Mouse (Mus musculus) forelimb bud, embryonic 11.5 days (tissue): ENCODE data around the gene Klhl29.
A peak's percentile ranks its signal among the peaks of the same experiment; 100 is the strongest.

Source experiments
- DNase-seq: peaks from one replicate; pipeline ENCODE4 v3.0.0-alpha.2; 2012; ENCODE audit warnings: low read depth, low spot score

Gene Klhl29

GRCm38 (mm10) chr12:5301841-5302240, 73.6 kb downstream of the Klhl29 start:
- no peak for DNase-seq

GRCm38 (mm10) chr12:5296422-5296821, 79.1 kb downstream of the Klhl29 start:
- no peak for DNase-seq

GRCm38 (mm10) chr12:5292316-5292715, 83.2 kb downstream of the Klhl29 start:
- no peak for DNase-seq

- DNase-seq: no peak
Observed at GRCm38 (mm10) chr12:5285579-5285978, 89.9 kb downstream of the Klhl29 start.

- DNase-seq: no peak
Observed at GRCm38 (mm10) chr12:5284961-5285360, 90.5 kb downstream of the Klhl29 start.

GRCm38 (mm10) chr12:5283654-5284053, 91.8 kb downstream of the Klhl29 start:
- DNase-seq: no peak

- DNase-seq: no peak
Observed at GRCm38 (mm10) chr12:5282611-5283010, 92.9 kb downstream of the Klhl29 start.

- DNase-seq: no peak
Observed at GRCm38 (mm10) chr12:5279873-5280272, 95.6 kb downstream of the Klhl29 start.

GRCm38 (mm10) chr12:5277028-5277427, 98.5 kb downstream of the Klhl29 start:
- DNase-seq: no peak

- DNase-seq: no peak
Observed at GRCm38 (mm10) chr12:5275507-5275936, 100.0 kb downstream of the Klhl29 start.

GRCm38 (mm10) chr12:5274519-5274944, 101.0 kb downstream of the Klhl29 start:
- peak; percentile 61 for DNase-seq

GRCm38 (mm10) chr12:5273316-5274047, 102.0 kb downstream of the Klhl29 start:
- no peak for DNase-seq

GRCm38 (mm10) chr12:5270527-5270926, 105.0 kb downstream of the Klhl29 start:
- no peak for DNase-seq

- no peak for DNase-seq
Observed at GRCm38 (mm10) chr12:5269936-5270335, 105.5 kb downstream of the Klhl29 start.

- no peak for DNase-seq
Observed at GRCm38 (mm10) chr12:5269061-5269460, 106.4 kb downstream of the Klhl29 start.

GRCm38 (mm10) chr12:5268188-5268612, 107.3 kb downstream of the Klhl29 start:
- DNase-seq: peak; percentile 63

GRCm38 (mm10) chr12:5267271-5268187, 108.0 kb downstream of the Klhl29 start:
- DNase-seq: no peak

- no peak for DNase-seq
Observed at GRCm38 (mm10) chr12:5266773-5267172, 108.7 kb downstream of the Klhl29 start.

GRCm38 (mm10) chr12:5261476-5261875, 114.0 kb downstream of the Klhl29 start:
- no peak for DNase-seq

GRCm38 (mm10) chr12:5258779-5259178, 116.7 kb downstream of the Klhl29 start:
- DNase-seq: no peak

- no peak for DNase-seq
Observed at GRCm38 (mm10) chr12:5257174-5257573, 118.3 kb downstream of the Klhl29 start.

- DNase-seq: no peak
Observed at GRCm38 (mm10) chr12:5255079-5255478, 120.4 kb downstream of the Klhl29 start.
